Mouse (Mus musculus) limb, embryonic 11.5 days (tissue): ENCODE data around the gene Spdye4b. TPM values are rescaled to one million over a fixed set of nuclear protein-coding genes. Genes with fewer than 3 reads are reported as not detected.
"Not testable (repeated sequence)": the region's sequence is repeated elsewhere in the genome, so short reads cannot be mapped to it uniquely, and the experiment has no call there.

Experiments
- ATAC-seq: fragments of 200-750 bp; cut with Nextera tagmentation; 2 replicates; pipeline ENCODE4 v1.8.0; 2017; ENCODE audit warnings: low read depth; ENCODE audit not compliant: insufficient number of reproducible peaks, low FRiP score, low TSS enrichment
- DNase-seq: peaks from one replicate; pipeline ENCODE4 v3.0.0-alpha.2; 2015; ENCODE audit warnings: low spot score
- H3K27ac ChIP-seq: fragments of 300-500 bp; sonication (generic); replicated peaks from 2 replicates; pipeline ENCODE4 v1.5.1; 2014; ENCODE audit warnings: low read depth, mild to moderate bottlenecking, low read length
- H3K27me3 ChIP-seq: fragments of 300-500 bp; sonication (generic); 2 replicates; pipeline ENCODE4 v1.6.1; 2014; ENCODE audit warnings: mild to moderate bottlenecking, low read length, mixed read lengths; ENCODE audit not compliant: control insufficient read depth, insufficient read depth
- H3K36me3 ChIP-seq: fragments of 300-500 bp; sonication (generic); 2 replicates; pipeline ENCODE4 v1.6.1; 2014; ENCODE audit warnings: mild to moderate bottlenecking, low read length, moderate library complexity, mixed read lengths; ENCODE audit not compliant: control insufficient read depth, insufficient read depth
- H3K4me1 ChIP-seq: fragments of 300-500 bp; sonication (generic); 2 replicates; pipeline ENCODE4 v1.6.1; 2014; ENCODE audit warnings: low read length, mixed read lengths; ENCODE audit not compliant: control insufficient read depth, insufficient read depth
- H3K4me2 ChIP-seq: fragments of 300-500 bp; sonication (generic); 2 replicates; pipeline ENCODE4 v1.6.1; 2014; ENCODE audit warnings: low read depth, mild to moderate bottlenecking, moderate library complexity; ENCODE audit not compliant: severe bottlenecking
- H3K4me3 ChIP-seq: fragments of 300-500 bp; sonication (generic); 2 replicates; pipeline ENCODE4 v1.5.1; 2014; ENCODE audit warnings: low read depth, low read length
- H3K9ac ChIP-seq: fragments of 300-500 bp; sonication (generic); 2 replicates; pipeline ENCODE4 v1.6.1; 2014; ENCODE audit warnings: mild to moderate bottlenecking, low read length
- H3K9me3 ChIP-seq: fragments of 300-500 bp; sonication (generic); 2 replicates; pipeline ENCODE4 v1.6.1; 2016; ENCODE audit warnings: low read length; ENCODE audit not compliant: control insufficient read depth
- WGBS: fragments of 180-500 bp; shearing (Covaris S2); extraction: QIAGEN DNeasy Blood & Tissue Kit; methylation state at CpG from one replicate; pipeline ENCODE4 v1.1.7; 2014; 5-methylcytosine and 5-hydroxymethylcytosine counted together
- polyA plus RNA-seq: library from polyadenylated mRNA; unstranded; fragments of >200 nt; fragmentation: Nextera tagmentation; extraction: Ambion mirVana; gene quantifications from 2 replicates; pipeline ENCODE4 v1.2.1, GENCODE M21; 2014

Spdye4b gene
- polyA plus RNA-seq, 1 experiment from 2014 or later, result not detected

GRCm38 (mm10) chr5:143192806-143193205 lies 12.0 kb downstream of the Spdye4b start:
- H3K27me3 ChIP-seq, result no peaks in the 10 kb centered on the region
- no peaks in the 10 kb centered on the region for H3K9me3 ChIP-seq
- no peaks in the 10 kb centered on the region for H3K4me1 ChIP-seq
- 85% methylated on average over 8 of the region's 8 CpGs for WGBS
- no peak overlapping the region for H3K27ac ChIP-seq
- no peak overlapping the region for H3K4me3 ChIP-seq
- H3K36me3 ChIP-seq, result no peaks in the 10 kb centered on the region
- no peak for DNase-seq
- H3K4me2 ChIP-seq, result no peak overlapping the region
- ATAC-seq, result no peak
- H3K9ac ChIP-seq, result no peak overlapping the region

GRCm38 (mm10) chr5:143194747-143195146 lies 13.9 kb downstream of the Spdye4b start:
- DNase-seq, H3K9me3 ChIP-seq, H3K36me3 ChIP-seq, ATAC-seq, H3K27me3 ChIP-seq, H3K9ac ChIP-seq, H3K4me3 ChIP-seq, H3K4me2 ChIP-seq, H3K27ac ChIP-seq, H3K4me1 ChIP-seq: not testable (repeated sequence)
- WGBS, result 63% methylated on average over 8 of the region's 8 CpGs

- DNase-seq, result no peak
- Histone ChIP-seq H3K4me1 (no peaks in the 10 kb centered on the region), H3K36me3 (no peaks in the 10 kb centered on the region), H3K4me2 (no peak overlapping the region), H3K9me3 (no peaks in the 10 kb centered on the region), H3K4me3 (no peak overlapping the region), H3K27ac (no peak overlapping the region), H3K27me3 (no peaks in the 10 kb centered on the region), H3K9ac (no peak overlapping the region)
- 79% methylated on average over 2 of the region's 2 CpGs for WGBS
- ATAC-seq, result no peak
Observed at GRCm38 (mm10) chr5:143195166-143195565, 14.3 kb downstream of the Spdye4b start.

- no peak overlapping the region for H3K27ac ChIP-seq
- no peak for ATAC-seq
- 87% methylated on average over 4 of the region's 4 CpGs for WGBS
Observed at GRCm38 (mm10) chr5:143196506-143196905, 15.7 kb downstream of the Spdye4b start.

GRCm38 (mm10) chr5:143205015-143205414 lies 24.2 kb downstream of the Spdye4b start:
- no peaks in the 10 kb centered on the region for H3K27me3 ChIP-seq
- no peaks in the 10 kb centered on the region for H3K36me3 ChIP-seq
- no peak overlapping the region for H3K9ac ChIP-seq
- peaks cover 3% of the 10 kb centered on the region; the same call in 1 of the 2 replicates for H3K9me3 ChIP-seq
- ATAC-seq (no peak), DNase-seq (no peak)
- H3K4me2 ChIP-seq, result no peak overlapping the region
- 77% methylated on average over 3 of the region's 3 CpGs for WGBS
- H3K4me1 ChIP-seq, result no peaks in the 10 kb centered on the region
- no peak overlapping the region for H3K27ac ChIP-seq
- H3K4me3 ChIP-seq, result no peak overlapping the region

More at GRCm38 (mm10) chr5:143196506-143196905, 15.7 kb downstream of the Spdye4b start:
- no peaks in the 10 kb centered on the region for H3K4me1 ChIP-seq
- DNase-seq, result no peak
- no peak overlapping the region for H3K4me2 ChIP-seq
- no peaks in the 10 kb centered on the region for H3K36me3 ChIP-seq
- H3K4me3 ChIP-seq, result no peak overlapping the region
- no peaks in the 10 kb centered on the region for H3K27me3 ChIP-seq
- no peak overlapping the region for H3K9ac ChIP-seq
- H3K9me3 ChIP-seq, result no peaks in the 10 kb centered on the region

- H3K4me2 ChIP-seq, result no peak overlapping the region
- no peak overlapping the region for H3K27ac ChIP-seq
- no peaks in the 10 kb centered on the region for H3K4me1 ChIP-seq
- no peak overlapping the region for H3K4me3 ChIP-seq
- no peak overlapping the region for H3K9ac ChIP-seq
- no peak for ATAC-seq
- H3K9me3 ChIP-seq, result no peaks in the 10 kb centered on the region
- H3K27me3 ChIP-seq, result no peaks in the 10 kb centered on the region
- no peaks in the 10 kb centered on the region for H3K36me3 ChIP-seq
- no peak for DNase-seq
- 62% methylated on average over 2 of the region's 2 CpGs for WGBS
Observed at GRCm38 (mm10) chr5:143213832-143214231, 33.0 kb downstream of the Spdye4b start.

GRCm38 (mm10) chr5:143220996-143221395 lies 40.2 kb downstream of the Spdye4b start:
- Histone ChIP-seq H3K4me3 (no peak overlapping the region), H3K27ac (no peak overlapping the region), H3K9ac (no peak overlapping the region), H3K4me2 (no peak overlapping the region), H3K4me1 (no peaks in the 10 kb centered on the region), H3K36me3 (no peaks in the 10 kb centered on the region), H3K27me3 (no peaks in the 10 kb centered on the region), H3K9me3 (no peaks in the 10 kb centered on the region)
- DNase-seq (no peak), ATAC-seq (no peak)
- WGBS, result 85% methylated on average over 5 of the region's 5 CpGs

GRCm38 (mm10) chr5:143222287-143222686 lies 41.5 kb downstream of the Spdye4b start:
- H3K27me3 ChIP-seq, result no peaks in the 10 kb centered on the region
- H3K4me2 ChIP-seq, result no peak overlapping the region
- H3K9me3 ChIP-seq, result no peaks in the 10 kb centered on the region
- no peak overlapping the region for H3K9ac ChIP-seq
- H3K4me3 ChIP-seq, result no peak overlapping the region
- ATAC-seq, result no peak
- H3K36me3 ChIP-seq, result no peaks in the 10 kb centered on the region
- no peak overlapping the region for H3K27ac ChIP-seq
- no peaks in the 10 kb centered on the region for H3K4me1 ChIP-seq
- WGBS, result 66% methylated on average over 1 of the region's 1 CpGs
- no peak for DNase-seq

GRCm38 (mm10) chr5:143226790-143227189 lies 46.0 kb downstream of the Spdye4b start, which contains the start of gene Spdye4a:
Spdye4a (minus strand) TSS chr5:143226890.
- Histone ChIP-seq H3K9me3 (no peaks in the 10 kb centered on the region), H3K27me3 (no peaks in the 10 kb centered on the region), H3K4me2 (no peak within 1 kb of the TSS), H3K4me3 (no peak within 1 kb of the TSS), H3K9ac (no peak within 1 kb of the TSS), H3K4me1 (no peaks in the 10 kb centered on the region), H3K27ac (no peak within 1 kb of the TSS), H3K36me3 (no peaks in the 10 kb centered on the region)
- DNase-seq (no peak), ATAC-seq (no peak)
- WGBS, result 88% methylated on average over 3 of the region's 3 CpGs
